ENCODE assay signal across 10 mouse cellular contexts in genomic region chr16:42444863-42445423, GRCm38 (mm10).
DNase-seq lines count a peak whose midpoint lies in the region; ATAC-seq and TF ChIP-seq lines count a peak whose summit lies in the region.
"Had no signal": no experiment of that assay in that cellular context is flagged by ENCODE, and none has a peak within 500 bp of the region (broad histone marks: within the 10 kb centered on the region; RNA-seq: fewer than 3 reads in every experiment).

No protein-coding gene starts in this region.

- TF ChIP-seq EP300 in liver, postnatal 0 days (IDR thresholded peaks at IDR 0.05; ENCODE audit: low read depth): no peak

- H3K4me2 ChIP-seq in intestine, embryonic 14.5 days (ENCODE audit: low read length): peak overlapping the region; percentile 21
- H3K4me2 ChIP-seq in intestine, embryonic 15.5 days (replicated peaks): no peak overlapping the region
- H3K4me2 ChIP-seq in liver, postnatal 0 days (ENCODE audit: low read depth, low read length): no peak overlapping the region
- H3K4me2 ChIP-seq: limb, embryonic 15.5 days had no signal

- H3K27ac ChIP-seq in intestine, embryonic 14.5 days (ENCODE audit: low read depth): no peak overlapping the region
- H3K27ac ChIP-seq in intestine, embryonic 15.5 days: no peak overlapping the region
- no peak overlapping the region for H3K27ac ChIP-seq in liver, postnatal 0 days (ENCODE audit: low read depth)
- H3K27ac ChIP-seq: limb, embryonic 15.5 days had no signal

- H3K27me3 ChIP-seq in intestine, embryonic 14.5 days (replicated peaks; ENCODE audit: control insufficient read depth, insufficient read depth, low read length): no peaks in the 10 kb centered on the region
- H3K27me3 ChIP-seq in intestine, embryonic 15.5 days (replicated peaks): no peaks in the 10 kb centered on the region
- H3K27me3 ChIP-seq in liver, postnatal 0 days (ENCODE audit: insufficient read depth, low read length): no peaks in the 10 kb centered on the region
- H3K27me3 ChIP-seq: limb, embryonic 15.5 days had no signal

- no peak for ATAC-seq in intestine, embryonic 14.5 days (replicated peaks; ENCODE audit: low FRiP score, low TSS enrichment, low read depth)
- no peak for ATAC-seq in intestine, embryonic 15.5 days
- no peak for ATAC-seq in liver, postnatal 0 days

- no peaks in the 10 kb centered on the region for H3K9me3 ChIP-seq in intestine, embryonic 14.5 days (ENCODE audit: control insufficient read depth, low read length)
- H3K9me3 ChIP-seq in intestine, embryonic 15.5 days: no peaks in the 10 kb centered on the region
- H3K9me3 ChIP-seq in liver, postnatal 0 days (ENCODE audit: low read length): no peaks in the 10 kb centered on the region
- H3K9me3 ChIP-seq: limb, embryonic 15.5 days had no signal

- no peak overlapping the region for H3K4me3 ChIP-seq in intestine, embryonic 14.5 days (ENCODE audit: low read depth, low read length)
- H3K4me3 ChIP-seq in intestine, embryonic 15.5 days (replicated peaks): no peak overlapping the region
- no peak overlapping the region for H3K4me3 ChIP-seq in liver, postnatal 0 days (ENCODE audit: low read depth, low read length)
- H3K4me3 ChIP-seq: limb, embryonic 15.5 days had no signal

- H3K36me3 ChIP-seq in intestine, embryonic 14.5 days (ENCODE audit: control insufficient read depth, insufficient read depth, low read length): no peaks in the 10 kb centered on the region
- no peaks in the 10 kb centered on the region for H3K36me3 ChIP-seq in intestine, embryonic 15.5 days
- H3K36me3 ChIP-seq in liver, postnatal 0 days (replicated peaks; ENCODE audit: insufficient read depth, low read length): no peaks in the 10 kb centered on the region
- H3K36me3 ChIP-seq: G1E; limb, embryonic 15.5 days had no signal

- H3K9ac ChIP-seq in intestine, embryonic 14.5 days (ENCODE audit: low read length): no peak overlapping the region
- H3K9ac ChIP-seq in intestine, embryonic 15.5 days: no peak overlapping the region
- H3K9ac ChIP-seq in liver, postnatal 0 days (replicated peaks): no peak overlapping the region
- H3K9ac ChIP-seq: limb, embryonic 15.5 days had no signal

- no peaks in the 10 kb centered on the region; the same call in 1 of the 2 replicates for H3K4me1 ChIP-seq in intestine, embryonic 14.5 days (replicated peaks; ENCODE audit: control insufficient read depth, insufficient read depth, low read length)
- no peaks in the 10 kb centered on the region for H3K4me1 ChIP-seq in intestine, embryonic 15.5 days (replicated peaks)
- no peaks in the 10 kb centered on the region for H3K4me1 ChIP-seq in liver, postnatal 0 days (ENCODE audit: insufficient read depth)
- H3K4me1 ChIP-seq: limb, embryonic 15.5 days had no signal

- no peak for DNase-seq in intestine, embryonic 14.5 days (ENCODE audit: low spot score)
- peak; percentile 60 for DNase-seq in cerebellum, adult 9-10 months
- peak; percentile 48 to 59 for DNase-seq in frontal cortex, postnatal 36 days (ENCODE audit: low spot score in 2 of 2)
- peak; percentile 23 to 47 for DNase-seq in left cerebral cortex, adult 8-10 months (ENCODE audit: low spot score in 2 of 2)
- DNase-seq in retina, postnatal 1 day: peak; percentile 19
- no peak for DNase-seq in liver, postnatal 0 days
- no peak for DNase-seq in thymus, postnatal 0 days (ENCODE audit: low spot score)

- 33% methylated on average over 6 of the region's 6 CpGs for WGBS in intestine, embryonic 14.5 days
- 30% methylated on average over 6 of the region's 6 CpGs for WGBS in intestine, embryonic 15.5 days
- WGBS in liver, postnatal 0 days (ENCODE audit: insufficient replicate concordance): 16% methylated on average over 6 of the region's 6 CpGs

- TF ChIP-seq CTCF in liver, postnatal 0 days (IDR thresholded peaks at IDR 0.05; ENCODE audit: low read depth): no peak

Comparison
In these comparisons a context has a peak if more than half of its experiments do, and no peak if none do; other contexts are left out.
1. DNase-seq: peak in cerebellum, adult 9-10 months (single experiment), frontal cortex, postnatal 36 days (2 of 2), left cerebral cortex, adult 8-10 months (2 of 2) and retina, postnatal 1 day (single experiment); none in intestine, embryonic 14.5 days (single experiment), liver, postnatal 0 days (single experiment) and thymus, postnatal 0 days (single experiment).